Mouse (Mus musculus) subcutaneous adipose tissue, adult 2 months (tissue): ENCODE measurements around the gene Nab2. TPM values are rescaled to one million over a fixed set of nuclear protein-coding genes. Genes with fewer than 3 reads are reported as not detected.

Experiments
- polyA plus RNA-seq: library from polyadenylated mRNA; depleted of rRNA; stranded (reverse); fragments of >200 nt; gene quantifications from 2 replicates; pipeline ENCODE4 v1.2.3, GENCODE M21; 2012; ENCODE audit warnings: low replicate concordance; rRNA removed

Gene Nab2
- 15.5 and 48.9 TPM in 2 replicates for polyA plus RNA-seq

DNA sequence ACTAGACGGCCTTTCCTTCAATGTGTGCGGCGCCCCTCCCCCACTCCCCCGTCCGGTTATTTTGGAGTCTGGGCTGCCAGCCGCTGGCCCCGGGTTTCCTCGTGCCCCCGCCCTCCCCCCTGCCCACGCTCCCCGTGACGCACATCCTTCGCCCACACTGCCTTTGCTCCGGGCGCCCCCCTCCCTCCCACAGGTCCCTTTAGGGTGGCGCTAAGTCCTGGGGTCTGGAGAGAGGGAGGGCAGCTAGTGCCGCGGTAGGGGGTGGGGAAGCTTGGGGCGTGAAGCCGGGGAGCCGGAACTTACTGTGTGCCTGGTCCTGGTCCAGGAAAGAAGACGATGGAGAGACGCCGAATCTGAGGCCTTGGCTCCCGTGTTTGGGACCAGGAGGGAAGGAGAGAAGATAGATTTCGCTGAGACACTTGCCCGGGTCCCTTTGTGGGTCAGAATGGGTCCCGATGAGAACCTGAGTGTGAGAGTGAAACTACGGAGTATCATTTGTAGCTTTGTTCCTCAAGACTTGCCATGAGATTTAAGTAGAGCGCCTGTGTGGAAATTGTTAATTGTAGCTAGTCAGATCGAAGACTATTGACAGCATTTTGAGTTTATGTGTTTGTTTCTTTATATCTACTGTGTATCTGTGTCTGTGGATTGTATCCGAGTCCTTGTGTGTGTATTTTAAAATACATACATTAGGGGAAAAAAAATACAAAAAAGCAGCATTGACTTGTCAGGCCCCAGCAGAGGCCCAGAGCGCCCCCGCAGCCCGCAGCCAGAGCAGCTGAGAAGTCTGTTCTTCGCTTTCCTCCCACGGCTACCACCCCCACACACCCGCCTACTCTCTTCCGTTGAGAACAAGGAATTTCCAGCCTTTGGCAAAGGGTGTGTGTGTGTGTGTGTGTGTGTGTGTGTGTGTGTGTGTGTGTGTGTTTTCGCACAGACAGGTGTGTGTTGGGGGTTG lies at the start of gene Nab2:
Nab2 (minus strand) TSS at position 476 of the 958 bp plus-strand sequence.

GRCm38 (mm10) chr10:127704766-127705220 lies 36.4 kb upstream of the Nab2 start, which contains the start of gene Myo1a:
TSS of gene Myo1a (plus strand) at chr10:127705170.

GRCm38 (mm10) chr10:127666501-127667268 lies 1.7 kb downstream of the Nab2 start, which contains the start of gene Nemp1:
TSS of gene Nemp1 (plus strand) at chr10:127666901.

GRCm38 (mm10) chr10:127642772-127643552 lies 25.4 kb downstream of the Nab2 start, which contains the start of gene Stat6:
TSS of gene Stat6 (plus strand) at chr10:127642986.

GRCm38 (mm10) chr10:127620406-127621190 lies 47.8 kb downstream of the Nab2 start, which contains the start of gene Lrp1:
TSS of gene Lrp1 (minus strand) at chr10:127621148.

Other genes with a start within 250 kb of the Nab2 start
- 2.0 and 5.6 TPM in 2 replicates for gene Stac3, start 166.9 kb downstream of the Nab2 start, polyA plus RNA-seq
- 51.9 and 59.2 TPM in 2 replicates for gene Ndufa4l2, start 153.6 kb downstream of the Nab2 start, polyA plus RNA-seq
- 40.8 and 93.7 TPM in 2 replicates for gene Shmt2, start 146.1 kb downstream of the Nab2 start, polyA plus RNA-seq
- gene Nxph4, start 134.0 kb downstream of the Nab2 start, polyA plus RNA-seq: 0.09 and 0.36 TPM in 2 replicates
- gene Lrp1, start 47.4 kb downstream of the Nab2 start, polyA plus RNA-seq: 237 and 318 TPM in 2 replicates
- 111 and 133 TPM in 2 replicates for gene Stat6, start 25.6 kb downstream of the Nab2 start, polyA plus RNA-seq
- gene Nemp1, start 1.7 kb downstream of the Nab2 start, polyA plus RNA-seq: 2.8 and 5.3 TPM in 2 replicates
- gene Myo1a, start 36.6 kb upstream of the Nab2 start, polyA plus RNA-seq: 0.10 and 0.33 TPM in 2 replicates
- 0.35 TPM in 1 of 2 replicates, not detected in the other for gene Tac2, start 55.9 kb upstream of the Nab2 start, polyA plus RNA-seq
- gene Zbtb39, start 71.0 kb upstream of the Nab2 start, polyA plus RNA-seq: 5.9 and 12.6 TPM in 2 replicates
- 2.8 and 13.7 TPM in 2 replicates for gene Gpr182, start 83.2 kb upstream of the Nab2 start, polyA plus RNA-seq
- gene Rdh1, start 91.2 kb upstream of the Nab2 start, polyA plus RNA-seq: 0.03 and 3.0 TPM in 2 replicates
- 4.2 TPM in 1 of 2 replicates, not detected in the other for gene Rdh16f1, start 91.2 kb upstream of the Nab2 start, polyA plus RNA-seq
- 0.11 TPM in 1 of 2 replicates, not detected in the other for gene Rdh9, start 107.8 kb upstream of the Nab2 start, polyA plus RNA-seq
- 0.12 TPM in 1 of 2 replicates, not detected in the other for gene Rdh16, start 132.6 kb upstream of the Nab2 start, polyA plus RNA-seq
- gene Rdh19, start 181.4 kb upstream of the Nab2 start, polyA plus RNA-seq: not detected in 2 replicates
- gene Rdh16f2, start 197.9 kb upstream of the Nab2 start, polyA plus RNA-seq: 0.13 TPM in 1 of 2 replicates, not detected in the other
- 0.58 TPM in 1 of 2 replicates, not detected in the other for gene Rdh7, start 220.2 kb upstream of the Nab2 start, polyA plus RNA-seq
- not detected in 2 replicates for gene Sdr9c7, start 229.9 kb upstream of the Nab2 start, polyA plus RNA-seq